Mouse (Mus musculus) MEL (cell line): ENCODE data around the gene Lmod1. TPM values are rescaled to one million over a fixed set of nuclear protein-coding genes. Genes with fewer than 3 reads are reported as not detected.

Experiments used
- DNase-seq: peaks from one replicate; pipeline ENCODE4 v3.0.0; 2011; ENCODE audit warnings: low read depth, low spot score
- H3K27ac ChIP-seq: 2 replicates; pipeline ENCODE4 v1.5.1; 2012; ENCODE audit warnings: low read depth, mild to moderate bottlenecking, control low read depth, low read length, moderate library complexity; ENCODE audit not compliant: control insufficient read depth
- H3K27me3 ChIP-seq, 2 experiments: fragments of 150-350 bp in 1 of 2; sonication (generic) in 1 of 2; 2 replicates each; pipeline ENCODE4 v1.6.1; 2012; ENCODE audit warnings: low read length in 2 of 2, mild to moderate bottlenecking in 2 of 2, improper control_type of control experiment in 1 of 2, moderate library complexity in 1 of 2; ENCODE audit not compliant: insufficient read depth in 2 of 2, control insufficient read depth in 1 of 2
- H3K36me3 ChIP-seq, 2 experiments: 2 replicates each; pipeline ENCODE4 v1.6.1; 2012 to 2014; ENCODE audit warnings: low read length in 2 of 2, improper control_type of control experiment in 1 of 2, inconsistent platforms in 1 of 2, mild to moderate bottlenecking in 1 of 2; ENCODE audit not compliant: insufficient read depth in 2 of 2, control insufficient read depth in 1 of 2
- H3K4me1 ChIP-seq, 2 experiments: fragments of 150-350 bp in 1 of 2; sonication (generic) in 1 of 2; 2 replicates each; pipeline ENCODE4 v1.6.1; 2012; ENCODE audit warnings: low read length in 2 of 2, improper control_type of control experiment in 1 of 2, mild to moderate bottlenecking in 1 of 2; ENCODE audit not compliant: insufficient read depth in 2 of 2, control insufficient read depth in 1 of 2
- H3K4me3 ChIP-seq, 2 experiments: fragments of 150-350 bp in 1 of 2; sonication (generic) in 1 of 2; 2 replicates each; pipeline ENCODE4 v1.5.1; 2012; ENCODE audit warnings: low read depth in 2 of 2, low read length in 2 of 2, mild to moderate bottlenecking in 2 of 2, moderate library complexity in 2 of 2, control low read depth in 1 of 2, improper control_type of control experiment in 1 of 2; ENCODE audit not compliant: control insufficient read depth in 1 of 2, insufficient read depth in 1 of 2
- H3K79me2 ChIP-seq: 2 replicates; pipeline ENCODE4 v1.6.1; 2012; ENCODE audit warnings: mild to moderate bottlenecking, low read length, moderate library complexity; ENCODE audit not compliant: control insufficient read depth, poor library complexity, insufficient read depth
- H3K9ac ChIP-seq: 2 replicates; pipeline ENCODE4 v1.6.1; 2012; ENCODE audit warnings: low read depth, mild to moderate bottlenecking, control low read depth, low read length, moderate library complexity; ENCODE audit not compliant: control insufficient read depth, poor library complexity, severe bottlenecking
- H3K9me3 ChIP-seq: fragments of 150-350 bp; sonication (generic); replicated peaks from 2 replicates; pipeline ENCODE4 v1.6.1; 2012; ENCODE audit warnings: mild to moderate bottlenecking, low read length, improper control_type of control experiment, moderate library complexity; ENCODE audit not compliant: insufficient read depth
- BHLHE40 ChIP-seq: IDR thresholded peaks from 2 replicates; pipeline ENCODE4 v1.6.1; 2012; ENCODE audit warnings: low read depth, mild to moderate bottlenecking, inconsistent platforms, low read length, improper control_type of control experiment, borderline replicate concordance
- CHD1 ChIP-seq: IDR thresholded peaks from 2 replicates; pipeline ENCODE4 v1.6.1; 2012; ENCODE audit warnings: low read depth, mild to moderate bottlenecking, inconsistent platforms, low read length, improper control_type of control experiment
- CTCF ChIP-seq, 3 experiments: IDR thresholded peaks in 2 of 3; conservative IDR thresholded peaks in 1 of 3; 2 replicates each; pipeline ENCODE4 v1.5.1; 2011 to 2012; ENCODE audit warnings: low read length in 3 of 3, low read depth in 2 of 3, mild to moderate bottlenecking in 2 of 3, improper control_type of control experiment in 1 of 3, inconsistent platforms in 1 of 3, mixed read lengths in 1 of 3, moderate library complexity in 1 of 3; ENCODE audit not compliant: control insufficient read depth in 1 of 3, insufficient read depth in 1 of 3, poor library complexity in 1 of 3, severe bottlenecking in 1 of 3
- E2F4 ChIP-seq: IDR thresholded peaks from 2 replicates; pipeline ENCODE4 v1.6.1; 2011; ENCODE audit warnings: low read depth, low read length, improper control_type of control experiment, borderline replicate concordance
- ELF1 ChIP-seq: IDR thresholded peaks from 2 replicates; pipeline ENCODE4 v1.6.1; 2014; ENCODE audit warnings: low read depth, mild to moderate bottlenecking, inconsistent platforms, low read length, improper control_type of control experiment, moderate library complexity
- ETS1 ChIP-seq: IDR thresholded peaks from 2 replicates; pipeline ENCODE4 v1.6.1; 2012; ENCODE audit warnings: low read depth, mild to moderate bottlenecking, inconsistent platforms, low read length, improper control_type of control experiment, moderate library complexity
- GABPA ChIP-seq: IDR thresholded peaks from 2 replicates; pipeline ENCODE4 v1.6.1; 2012; ENCODE audit warnings: low read depth, mild to moderate bottlenecking, inconsistent platforms, low read length, improper control_type of control experiment, moderate library complexity
- HCFC1 ChIP-seq: IDR thresholded peaks from 2 replicates; pipeline ENCODE4 v1.6.1; 2012; ENCODE audit warnings: low read depth, mild to moderate bottlenecking, inconsistent platforms, low read length, improper control_type of control experiment, moderate library complexity
- JUND ChIP-seq: IDR thresholded peaks from 2 replicates; pipeline ENCODE4 v1.6.1; 2011; ENCODE audit warnings: low read depth, mild to moderate bottlenecking, improper control_type of control experiment, low read length
- MAFK ChIP-seq: IDR thresholded peaks from 2 replicates; pipeline ENCODE4 v1.6.1; 2011; ENCODE audit warnings: low read depth, mild to moderate bottlenecking, low read length, improper control_type of control experiment, borderline replicate concordance
- MAZ ChIP-seq: IDR thresholded peaks from 2 replicates; pipeline ENCODE4 v1.6.1; 2012; ENCODE audit warnings: low read depth, mild to moderate bottlenecking, inconsistent platforms, low read length, improper control_type of control experiment
- MYB ChIP-seq: IDR thresholded peaks from 2 replicates; pipeline ENCODE4 v1.6.1; 2011; ENCODE audit warnings: mild to moderate bottlenecking, low read depth, low read length, improper control_type of control experiment
- NELFE ChIP-seq: IDR thresholded peaks from 2 replicates; pipeline ENCODE4 v1.6.1; 2011; ENCODE audit warnings: low read depth, low read length, improper control_type of control experiment
- NRF1 ChIP-seq: IDR thresholded peaks from 2 replicates; pipeline ENCODE4 v1.6.1; 2014; ENCODE audit warnings: low read depth, mild to moderate bottlenecking, inconsistent platforms, low read length, improper control_type of control experiment, moderate library complexity; ENCODE audit not compliant: poor library complexity, insufficient read depth, severe bottlenecking
- POLR2A ChIP-seq, 2 experiments: IDR thresholded peaks; 2 replicates each; pipeline ENCODE4 v1.6.1; 2011 to 2012; ENCODE audit warnings: low read length in 2 of 2, mild to moderate bottlenecking in 2 of 2, control low read depth in 1 of 2, improper control_type of control experiment in 1 of 2, low read depth in 1 of 2, moderate library complexity in 1 of 2; ENCODE audit not compliant: control insufficient read depth in 1 of 2, insufficient read depth in 1 of 2, poor library complexity in 1 of 2
- POLR2AphosphoS2 ChIP-seq: IDR thresholded peaks from 2 replicates; pipeline ENCODE4 v1.6.1; 2011; ENCODE audit warnings: low read length, improper control_type of control experiment
- RAD21 ChIP-seq: IDR thresholded peaks from 2 replicates; pipeline ENCODE4 v1.6.1; 2011; ENCODE audit warnings: mild to moderate bottlenecking, low read depth, low read length, improper control_type of control experiment
- RCOR1 ChIP-seq: IDR thresholded peaks from 2 replicates; pipeline ENCODE4 v1.6.1; 2012; ENCODE audit warnings: low read depth, mild to moderate bottlenecking, inconsistent platforms, low read length, improper control_type of control experiment
- SIN3A ChIP-seq: IDR thresholded peaks from 2 replicates; pipeline ENCODE4 v1.6.1; 2012; ENCODE audit warnings: low read length, improper control_type of control experiment, inconsistent platforms
- SMC3 ChIP-seq: IDR thresholded peaks from 2 replicates; pipeline ENCODE4 v1.6.1; 2011; ENCODE audit warnings: low read depth, low read length, improper control_type of control experiment
- TAL1 ChIP-seq: IDR thresholded peaks from 2 replicates; pipeline ENCODE4 v1.6.1; 2012; ENCODE audit warnings: mild to moderate bottlenecking, inconsistent platforms, low read length, moderate library complexity, mixed read lengths
- TBP ChIP-seq: IDR thresholded peaks from 2 replicates; pipeline ENCODE4 v1.8.0; 2011; ENCODE audit warnings: low read depth, low read length, improper control_type of control experiment
- UBTF ChIP-seq: IDR thresholded peaks from 2 replicates; pipeline ENCODE4 v1.6.1; 2012; ENCODE audit warnings: low read depth, mild to moderate bottlenecking, inconsistent platforms, low read length, improper control_type of control experiment, moderate library complexity, borderline replicate concordance; ENCODE audit not compliant: insufficient read depth
- USF2 ChIP-seq, 2 experiments: IDR thresholded peaks; 2 replicates each; pipeline ENCODE4 v1.6.1; 2011 to 2012; ENCODE audit warnings: improper control_type of control experiment in 2 of 2, low read length in 2 of 2, borderline replicate concordance in 1 of 2, inconsistent platforms in 1 of 2, low read depth in 1 of 2, mild to moderate bottlenecking in 1 of 2; ENCODE audit not compliant: insufficient read depth in 1 of 2
- ZKSCAN1 ChIP-seq: IDR thresholded peaks from 2 replicates; pipeline ENCODE4 v1.6.1; 2012; ENCODE audit warnings: low read depth, mild to moderate bottlenecking, inconsistent platforms, low read length, improper control_type of control experiment, moderate library complexity
- ZMIZ1 ChIP-seq: IDR thresholded peaks from 2 replicates; pipeline ENCODE4 v1.6.1; 2012; ENCODE audit warnings: low read depth, mild to moderate bottlenecking, inconsistent platforms, low read length, improper control_type of control experiment, moderate library complexity
- polyA plus RNA-seq, 2 experiments: library from polyadenylated mRNA; stranded (reverse) in 1 of 2; unstranded in 1 of 2; fragments of >175 nt in 1 of 2; fragments of >200 nt in 1 of 2; gene quantifications; 2 replicates each; pipeline versions ENCODE4 v1.2.1 to v1.2.4; 2012; ENCODE audit warnings: low replicate concordance in 2 of 2, low read depth in 1 of 2; ENCODE audit not compliant: insufficient read length in 2 of 2, insufficient read depth in 1 of 2, missing spikeins in 1 of 2
- total RNA-seq: library from RNA; depleted of rRNA; stranded (reverse); fragments of 300-350 nt; gene quantifications from 2 replicates; pipeline ENCODE4 v1.2.3, GENCODE M21; 2012

Lmod1 gene
- total and polyA plus RNA-seq, 3 experiments = not detected

GRCm38 (mm10) chr1:135323367-135323901 lies 1.2 kb upstream of the Lmod1 start:
- no peak for DNase-seq

GRCm38 (mm10) chr1:135325934-135326333 lies 1.3 kb downstream of the Lmod1 start:
- Histone ChIP-seq H3K4me1 (no peaks in the 10 kb centered on the region), H3K9me3 (no peaks in the 10 kb centered on the region), H3K4me3 (no peak overlapping the region), H3K27me3 (peaks cover 15 to 23% of the 10 kb centered on the region in 2 experiments), H3K36me3 (no peaks in the 10 kb centered on the region), H3K27ac (no peak overlapping the region), H3K9ac (no peak overlapping the region), H3K79me2 (no peaks in the 10 kb centered on the region)
- no peak for DNase-seq
- no peak for TF ChIP-seq MAFK
- no peak for TF ChIP-seq MYB
- TF ChIP-seq NRF1 = no peak
- no peak for TF ChIP-seq BHLHE40
- TF ChIP-seq SIN3A = no peak
- TF ChIP-seq ZMIZ1 = no peak
- no peak for TF ChIP-seq CHD1
- no peak for TF ChIP-seq POLR2A (IDR thresholded peaks at IDR 0.05; ENCODE audit: control insufficient read depth in 1 of 2, insufficient read depth in 1 of 2, low read depth in 1 of 2, low read length in 2 of 2, poor library complexity in 1 of 2)
- no peak for TF ChIP-seq TAL1
- TF ChIP-seq RCOR1 = no peak
- TF ChIP-seq GABPA = no peak
- TF ChIP-seq RAD21 = no peak
- TF ChIP-seq JUND = no peak
- TF ChIP-seq CTCF (IDR thresholded peaks at IDR 0.05 in 2 of 3, conservative IDR thresholded peaks at IDR 0.05 in 1 of 3; ENCODE audit: control insufficient read depth in 1 of 3, insufficient read depth in 1 of 3, low read depth in 2 of 3, low read length in 3 of 3, poor library complexity in 1 of 3, severe bottlenecking in 1 of 3) = no peak
- no peak for TF ChIP-seq UBTF
- TF ChIP-seq USF2 (IDR thresholded peaks at IDR 0.05; ENCODE audit: borderline replicate concordance in 1 of 2, insufficient read depth in 1 of 2, low read depth in 1 of 2, low read length in 2 of 2) = no peak
- TF ChIP-seq SMC3 = no peak
- no peak for TF ChIP-seq ETS1
- TF ChIP-seq POLR2AphosphoS2 = no peak
- no peak for TF ChIP-seq NELFE

More at GRCm38 (mm10) chr1:135323367-135323901, 1.2 kb upstream of the Lmod1 start:
- Histone ChIP-seq H3K4me1 (no peaks in the 10 kb centered on the region), H3K27me3 (peaks cover 21 to 25% of the 10 kb centered on the region in 2 experiments), H3K36me3 (no peaks in the 10 kb centered on the region), H3K27ac (no peak overlapping the region), H3K9ac (no peak overlapping the region), H3K4me3 (no peak overlapping the region), H3K79me2 (no peaks in the 10 kb centered on the region), H3K9me3 (no peaks in the 10 kb centered on the region)
- TF ChIP-seq UBTF (no peak), JUND (no peak), ETS1 (no peak), TAL1 (no peak), TBP (no peak), ELF1 (no peak), HCFC1 (no peak), NELFE (no peak), ZKSCAN1 (no peak), SMC3 (no peak), MAZ (no peak), GABPA (no peak), POLR2A (IDR thresholded peaks at IDR 0.05; ENCODE audit: control insufficient read depth in 1 of 2, insufficient read depth in 1 of 2, low read depth in 1 of 2, low read length in 2 of 2, poor library complexity in 1 of 2) (no peak), CHD1 (no peak), MYB (no peak), E2F4 (no peak)
